Mouse (Mus musculus): ENCODE data around the gene Plekhg1.

- TF ChIP-seq CTCF (IDR thresholded peaks at IDR 0.05) (no peak), EP300 (IDR thresholded peaks at IDR 0.05) (no peak)
These were observed 173.9 kb downstream of the Plekhg1 start for GRCm38 (mm10) chr10:3914104-3914503.

All from lung, postnatal 0 days (tissue).